Mouse (Mus musculus) natural killer cell, adult 2 months (primary cell): ENCODE data around the gene Rangap1.
"Not testable (repeated sequence)": the region's sequence is repeated elsewhere in the genome, so short reads cannot be mapped to it uniquely, and the experiment has no call there.

Source experiments
- DNase-seq, 2 experiments: peaks; one replicate each; pipeline ENCODE4 v3.0.0; 2022; ENCODE audit warnings: low spot score in 2 of 2

Gene Rangap1

DNA sequence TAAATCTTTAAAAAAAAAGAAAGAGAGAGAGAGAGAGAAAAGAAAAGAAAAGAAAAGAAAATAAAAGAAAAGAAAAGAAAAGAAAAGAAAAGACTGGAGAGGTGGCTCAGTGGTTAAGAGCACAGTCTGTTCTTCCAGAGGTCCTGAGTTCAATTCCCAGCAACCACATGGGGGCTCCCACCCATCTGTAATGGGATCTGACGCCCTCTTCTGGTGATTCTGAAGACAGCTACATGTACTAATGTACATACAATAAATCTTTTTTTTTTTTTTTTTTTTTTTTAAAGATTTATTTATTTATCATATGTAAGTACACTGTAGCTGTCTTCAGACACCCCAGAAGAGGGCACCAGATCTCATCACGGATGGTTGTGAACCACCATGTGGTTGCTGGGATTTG lies 3.0 kb downstream of the Rangap1 start:
- DNase-seq, result not testable (repeated sequence)

DNA sequence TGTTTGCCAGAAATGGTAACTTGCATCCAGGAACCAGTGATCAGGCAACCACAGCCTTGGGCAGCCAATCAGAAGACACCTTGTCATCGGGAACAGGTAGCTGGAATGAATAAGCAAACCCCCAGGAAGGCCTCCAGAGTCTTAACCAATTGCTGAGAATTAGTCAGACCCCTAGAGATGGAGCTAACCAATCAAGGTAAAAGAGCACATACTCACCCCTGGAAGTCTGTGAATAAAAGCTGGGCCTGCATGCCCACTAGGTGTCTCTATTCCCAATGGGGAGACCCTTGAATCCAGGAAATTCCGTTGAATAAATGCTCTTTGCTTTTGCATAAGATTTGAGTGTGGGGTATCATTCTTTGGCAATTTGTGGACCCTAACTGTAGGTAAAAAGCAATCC lies 5.4 kb downstream of the Rangap1 start:
- DNase-seq, result no peak

DNA sequence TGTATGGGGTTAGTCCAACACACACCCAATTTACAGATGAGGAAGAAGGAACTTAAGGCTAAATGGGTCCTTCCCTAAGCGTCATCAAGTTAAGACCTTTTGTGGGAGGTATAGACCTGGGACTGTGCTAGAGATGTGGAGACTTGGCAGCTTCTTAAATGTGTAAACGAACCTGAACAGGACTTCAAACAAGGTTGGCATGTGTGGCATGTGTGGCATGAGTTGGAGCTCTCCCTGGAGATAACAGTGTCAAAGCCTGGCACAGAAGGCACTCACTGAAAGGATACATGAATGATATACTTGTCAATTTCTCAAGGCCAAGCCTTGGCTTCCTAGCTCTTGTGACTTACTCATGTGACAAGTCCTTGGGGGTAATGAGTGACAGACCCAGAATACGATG lies 6.0 kb downstream of the Rangap1 start:
- DNase-seq, result no peak

DNA sequence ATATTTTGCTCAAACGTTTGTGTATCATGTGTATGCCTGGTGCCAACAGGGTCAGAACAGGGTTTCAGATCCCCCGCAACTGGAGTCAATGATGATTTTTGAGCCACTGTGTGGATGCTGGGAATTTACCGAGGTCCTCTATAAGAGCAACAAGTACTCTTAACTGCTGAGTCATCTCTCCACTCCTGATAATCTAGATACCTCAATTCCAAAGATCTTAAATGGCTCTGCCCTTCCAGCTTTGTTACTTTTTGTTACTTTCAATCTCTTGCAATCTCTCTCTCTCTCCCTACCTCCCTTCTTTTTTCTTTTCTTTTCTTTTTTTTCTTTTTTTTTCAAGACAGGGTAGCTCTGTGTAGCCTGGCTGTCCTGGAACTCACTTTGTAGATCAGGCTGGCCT lies 10.3 kb downstream of the Rangap1 start:
- no peak for DNase-seq

DNA sequence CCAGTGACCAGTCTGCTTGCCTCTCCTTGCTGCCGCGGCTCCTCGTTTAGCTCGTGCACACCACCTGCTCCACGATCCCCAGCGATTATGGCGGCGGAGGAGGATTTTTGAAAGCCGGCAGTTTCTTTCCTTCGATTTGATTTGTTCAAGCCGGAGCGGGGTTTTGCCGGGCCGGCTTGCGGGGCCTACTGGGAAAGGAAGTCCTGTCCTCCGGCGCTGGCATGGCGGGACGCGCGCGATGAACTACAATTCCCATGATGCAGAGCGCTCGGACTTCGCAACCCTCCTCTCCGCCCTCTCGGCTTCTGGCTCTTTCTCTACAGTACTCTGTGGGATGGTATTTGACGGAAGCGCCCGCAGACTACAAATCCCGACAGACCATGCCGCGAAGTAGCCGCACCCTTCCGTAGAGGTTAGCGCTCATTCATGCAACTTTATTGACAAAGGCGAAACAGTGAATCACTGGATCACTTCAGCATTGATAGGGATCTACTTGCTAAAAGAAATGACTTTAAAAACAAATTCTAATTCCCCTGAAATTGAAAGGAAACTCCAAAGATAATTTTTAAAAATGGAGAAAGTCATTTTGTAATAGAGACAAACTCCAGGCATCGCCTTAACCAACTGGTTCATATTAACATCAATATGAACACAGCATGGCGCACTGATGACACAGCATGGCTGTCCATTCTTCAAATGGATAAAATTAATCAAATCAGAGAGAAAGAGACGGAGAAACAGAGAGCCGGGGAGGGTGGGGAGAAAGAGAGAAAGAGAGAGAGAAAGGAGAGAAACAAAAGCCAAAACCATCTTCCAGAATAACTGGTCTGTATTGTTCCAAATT lies 15.3 kb downstream of the Rangap1 start:
- DNase-seq, result peak; percentile 97 to 98

DNA sequence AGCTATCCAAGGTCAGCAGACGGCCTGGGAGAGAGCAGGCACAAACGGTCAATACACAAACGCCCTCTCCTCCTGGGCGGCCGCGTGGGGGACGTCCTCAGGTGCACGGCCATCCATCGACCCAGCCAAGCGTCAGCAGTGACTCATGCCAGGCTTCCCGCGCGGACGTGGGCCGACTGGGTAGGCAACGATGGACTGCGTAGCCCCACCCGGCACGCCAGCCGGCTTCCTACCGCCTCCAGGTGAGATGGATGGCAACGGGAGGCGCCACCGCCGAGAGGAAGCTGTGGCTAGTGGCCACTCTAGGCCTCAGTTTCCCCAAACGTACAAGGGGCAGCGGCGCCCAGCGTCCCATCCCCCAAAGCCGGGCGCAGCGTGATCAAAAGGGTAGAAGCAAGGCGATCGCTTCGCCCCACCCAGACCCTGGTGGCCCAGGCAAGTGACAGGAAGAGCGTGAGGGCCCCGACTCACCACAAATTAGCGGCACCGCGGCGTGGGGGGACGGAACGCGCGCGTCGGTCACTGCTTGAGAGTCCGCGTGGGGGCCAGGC lies 16.0 kb downstream of the Rangap1 start:
- DNase-seq, result peak; percentile 32 to 42

DNA sequence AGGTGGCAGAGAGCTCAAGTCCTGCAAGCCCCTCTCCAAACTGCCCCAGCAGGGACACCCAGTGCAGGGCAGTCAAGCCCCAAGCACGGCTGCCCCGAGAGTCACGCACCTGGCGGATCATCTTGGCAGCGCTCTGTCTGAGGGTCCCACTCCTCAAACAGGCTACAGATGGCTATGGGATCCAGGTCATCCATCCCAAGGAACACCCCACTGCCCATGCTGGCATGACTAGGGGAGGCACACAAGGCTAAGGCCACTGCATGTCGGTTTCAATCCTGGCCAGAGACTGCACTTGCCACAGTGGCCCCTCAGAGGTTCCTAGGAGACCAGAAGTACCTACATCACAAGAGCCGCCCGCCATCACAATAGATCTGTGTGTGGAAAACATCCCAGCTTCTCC lies 19.4 kb downstream of the Rangap1 start:
- DNase-seq, result no peak

DNA sequence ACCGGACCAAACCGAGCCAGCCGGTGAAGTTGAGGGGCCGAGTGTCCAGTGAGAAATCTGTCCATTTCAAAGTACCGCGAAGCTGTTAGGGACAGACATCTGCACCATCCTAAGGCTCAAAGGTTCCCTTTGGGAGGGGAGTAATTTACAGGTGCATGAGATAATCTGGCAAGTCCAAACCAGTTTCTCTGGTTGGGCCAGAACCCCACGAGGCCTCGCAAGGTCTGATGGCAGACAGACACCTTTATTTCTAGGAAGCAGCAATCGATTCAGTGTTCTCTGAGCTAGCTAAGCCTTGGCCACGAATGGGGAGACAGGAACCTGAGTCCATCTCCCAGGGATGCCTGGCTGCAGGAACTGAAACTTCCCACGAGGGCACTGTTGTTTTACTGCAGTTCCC lies 21.7 kb downstream of the Rangap1 start:
- no peak for DNase-seq

DNA sequence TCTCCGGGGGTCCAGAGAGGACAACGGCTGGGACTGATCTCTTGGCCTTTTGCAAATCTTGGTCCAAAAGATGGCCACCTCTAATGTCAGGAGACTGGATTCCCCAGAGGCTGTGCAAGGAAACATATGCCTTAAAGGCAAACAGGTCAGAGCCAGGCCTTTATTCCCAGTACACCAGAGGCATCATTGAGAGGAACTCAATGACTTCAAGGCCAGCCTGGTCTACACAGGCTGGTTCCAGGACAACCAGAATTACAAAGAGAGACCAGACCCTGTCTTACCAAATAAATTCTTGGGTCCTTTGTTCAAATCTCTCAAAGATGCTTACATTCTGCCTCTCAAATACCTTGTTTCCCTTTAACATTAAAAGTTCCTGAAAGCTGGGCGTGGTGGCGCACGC lies 23.0 kb downstream of the Rangap1 start:
- no peak for DNase-seq

DNA sequence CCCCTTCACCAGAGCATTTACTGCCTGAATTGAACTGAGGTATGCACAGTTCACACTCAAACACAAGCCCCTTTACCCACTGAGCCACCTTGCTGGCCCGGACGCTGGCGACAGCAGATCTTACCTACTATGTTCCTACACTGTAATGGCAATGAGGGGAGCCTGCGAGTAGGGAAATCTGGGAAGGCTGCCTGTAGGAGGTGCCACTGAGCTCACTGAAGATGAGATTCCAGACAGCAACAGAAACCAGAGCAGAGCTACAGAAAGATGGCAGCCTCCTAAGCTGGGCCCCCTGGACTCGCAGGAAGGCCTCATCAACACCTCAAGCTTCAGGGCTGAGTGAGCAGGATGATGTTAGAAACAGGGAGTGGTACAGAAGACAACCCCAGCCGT lies 26.2 kb downstream of the Rangap1 start:
- no peak for DNase-seq

DNA sequence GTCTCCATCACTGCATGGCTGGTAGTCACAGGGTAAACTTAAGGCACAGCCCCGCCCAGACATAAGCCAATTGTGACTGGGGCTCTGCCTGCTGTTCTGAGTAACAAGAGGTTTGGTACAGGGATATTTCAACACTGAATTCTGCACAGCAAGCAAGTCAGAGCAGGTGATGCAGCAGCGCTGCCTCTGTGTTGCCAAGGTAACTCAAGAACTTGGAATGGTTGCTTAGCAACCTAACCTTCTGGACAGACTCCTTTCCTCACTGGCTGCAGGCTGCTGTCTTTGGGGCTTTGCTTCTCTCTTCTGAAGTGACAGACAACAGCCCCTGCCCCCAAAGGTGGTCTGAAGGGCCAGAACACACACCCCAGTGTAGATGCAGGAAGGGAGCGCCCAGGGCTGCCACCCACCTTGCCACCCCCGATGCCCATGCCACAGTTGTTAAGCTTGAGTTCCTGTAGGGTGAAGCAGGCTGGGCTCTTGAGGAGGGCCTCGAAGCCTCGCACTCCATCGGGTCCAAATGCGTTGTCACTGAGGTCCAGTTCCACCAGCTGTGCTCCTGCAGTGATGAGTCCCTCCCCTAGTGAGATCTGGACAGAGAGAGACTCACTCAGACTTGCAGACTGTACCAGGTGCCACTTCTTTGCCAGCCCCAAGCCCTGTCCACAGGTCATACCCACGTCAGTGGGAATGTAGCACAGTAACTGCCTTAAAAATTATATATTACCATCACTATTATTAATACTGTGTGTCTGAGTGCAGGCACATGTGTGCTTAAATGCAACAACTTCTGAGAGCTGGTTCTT lies 26.8 kb downstream of the Rangap1 start:
- DNase-seq, result no peak

DNA sequence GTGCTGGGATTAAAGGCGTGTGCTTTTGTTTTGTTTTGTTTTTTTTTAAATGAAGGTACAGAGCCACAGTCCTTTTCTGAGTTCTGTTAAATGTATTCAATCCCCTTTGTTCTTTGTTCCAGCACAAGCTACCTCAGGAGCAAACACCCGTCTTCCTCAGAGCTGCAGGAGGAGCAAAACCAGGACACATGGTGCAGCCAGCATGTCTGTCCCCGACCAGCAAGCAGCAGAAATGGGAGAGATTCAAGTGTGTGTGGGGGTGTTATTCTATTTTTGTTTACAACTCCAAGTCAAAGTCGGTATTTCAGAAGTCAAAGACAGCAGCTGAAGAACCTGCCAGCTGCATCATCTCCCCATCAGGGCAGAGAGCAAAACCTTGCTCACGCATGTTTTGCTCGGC lies 31.6 kb downstream of the Rangap1 start:
- DNase-seq, result no peak

DNA sequence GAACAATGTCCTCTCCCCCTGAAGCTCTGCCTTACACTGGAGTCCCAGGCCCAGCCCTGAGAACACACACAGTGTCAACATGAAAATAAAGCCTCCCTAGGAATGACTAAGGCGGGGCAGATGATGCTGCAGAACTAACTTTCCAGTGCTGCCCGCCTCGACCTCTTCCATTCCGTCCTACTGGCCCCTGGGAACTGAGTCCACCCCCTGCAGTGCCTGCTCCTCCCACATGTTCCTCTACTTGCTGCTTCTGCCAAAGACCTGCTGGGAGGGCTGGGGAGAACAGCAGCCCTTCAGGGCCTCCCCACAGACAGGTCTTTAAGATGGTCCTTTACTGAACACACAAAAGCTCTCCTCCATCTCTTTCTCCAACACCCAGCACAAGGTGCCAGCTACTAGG lies 34.5 kb downstream of the Rangap1 start:
- no peak for DNase-seq

DNA sequence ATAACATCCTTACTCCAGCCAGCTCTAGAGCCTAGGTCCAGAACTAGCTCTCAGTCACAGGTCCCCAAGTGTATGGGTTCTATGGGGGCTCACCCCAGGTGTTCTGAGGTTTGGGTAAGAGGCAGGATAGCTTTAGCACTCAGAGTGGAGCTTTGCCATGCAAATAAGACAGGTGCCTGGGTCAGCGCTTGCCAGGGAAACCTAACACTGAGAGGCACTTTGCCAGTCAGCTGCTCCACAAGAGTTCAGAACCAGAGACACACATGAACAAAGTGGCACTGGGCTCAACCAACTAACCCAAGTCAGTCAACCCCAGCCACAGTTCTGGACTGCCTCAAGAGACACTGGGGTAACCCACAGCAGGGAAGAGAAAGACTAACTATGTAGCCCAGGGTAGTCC lies 35.6 kb downstream of the Rangap1 start:
- DNase-seq, result no peak

DNA sequence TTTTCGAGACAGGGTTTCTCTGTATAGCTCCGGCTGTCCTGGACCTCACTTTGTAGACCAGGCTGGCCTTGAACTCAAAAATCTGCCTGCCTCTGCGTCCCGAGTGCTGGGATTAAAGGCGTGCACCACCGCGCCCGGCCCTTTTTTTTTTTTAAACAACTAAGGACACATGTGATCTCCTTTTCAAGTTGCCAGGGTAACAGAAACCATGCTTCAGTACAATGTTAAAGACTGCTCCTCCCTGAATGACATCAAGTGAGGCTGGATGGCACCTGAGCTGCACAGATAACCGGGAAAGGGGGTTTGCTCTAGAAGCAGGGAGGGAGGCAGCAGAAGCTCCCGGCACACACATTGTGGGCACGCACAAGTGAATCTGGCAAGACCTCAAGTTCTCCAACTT lies 36.3 kb downstream of the Rangap1 start:
- DNase-seq, result no peak

DNA sequence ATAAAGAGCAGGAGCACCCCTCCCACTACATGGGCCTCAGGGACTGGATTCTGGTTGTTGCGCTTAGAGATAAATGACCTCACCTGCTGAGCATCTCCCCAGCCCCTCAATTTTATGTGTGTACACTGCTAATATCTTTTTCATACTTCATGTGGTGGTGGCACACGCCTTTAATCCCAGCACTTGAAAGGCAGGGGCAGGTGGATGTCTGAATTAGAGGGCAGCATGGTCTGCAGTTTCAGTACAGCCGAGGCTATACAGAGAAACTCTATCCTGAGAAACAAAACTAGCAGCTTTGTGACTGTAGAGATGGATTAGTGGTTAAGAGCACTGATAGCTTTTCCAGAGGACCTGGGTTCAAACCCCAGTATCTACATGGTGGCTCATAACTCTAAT lies 42.2 kb downstream of the Rangap1 start:
- DNase-seq, result no peak

DNA sequence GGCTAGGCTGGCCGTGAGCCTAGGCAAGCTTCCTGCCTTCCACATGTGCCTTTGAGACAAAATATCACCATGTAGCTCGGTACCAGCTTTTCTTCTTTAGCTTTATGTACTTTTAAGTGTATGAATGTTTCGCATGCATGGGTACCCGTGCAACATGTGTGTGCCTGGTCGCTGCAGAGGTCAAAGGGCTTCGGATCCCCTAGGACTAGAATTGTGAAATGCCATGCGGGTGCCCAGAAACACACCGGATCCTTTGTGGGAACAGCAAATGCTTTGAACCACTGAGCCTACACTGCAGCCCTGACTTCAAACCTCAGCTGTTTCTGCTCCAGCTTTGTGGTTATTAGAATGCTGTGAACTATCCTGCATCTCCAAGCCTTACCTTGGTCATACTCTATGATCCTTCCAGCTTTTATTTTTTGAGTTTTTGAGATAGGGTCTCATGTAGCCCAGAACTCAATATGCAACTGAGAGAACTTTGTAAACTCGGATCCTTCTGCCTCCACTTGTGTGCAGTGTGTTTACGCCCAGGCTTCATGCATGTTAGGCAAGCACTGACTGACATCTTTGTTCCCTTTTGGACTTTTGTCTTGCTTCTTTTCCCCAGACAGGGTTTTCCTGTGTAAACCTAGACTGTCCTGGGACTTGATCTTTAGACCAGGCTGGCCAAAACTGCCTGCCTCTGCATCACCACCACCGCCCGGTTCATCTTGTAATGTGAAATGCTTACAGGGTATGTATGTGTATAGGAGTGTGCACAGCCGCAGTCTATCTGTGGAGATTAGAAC lies 42.8 kb downstream of the Rangap1 start:
- DNase-seq, result no peak

DNA sequence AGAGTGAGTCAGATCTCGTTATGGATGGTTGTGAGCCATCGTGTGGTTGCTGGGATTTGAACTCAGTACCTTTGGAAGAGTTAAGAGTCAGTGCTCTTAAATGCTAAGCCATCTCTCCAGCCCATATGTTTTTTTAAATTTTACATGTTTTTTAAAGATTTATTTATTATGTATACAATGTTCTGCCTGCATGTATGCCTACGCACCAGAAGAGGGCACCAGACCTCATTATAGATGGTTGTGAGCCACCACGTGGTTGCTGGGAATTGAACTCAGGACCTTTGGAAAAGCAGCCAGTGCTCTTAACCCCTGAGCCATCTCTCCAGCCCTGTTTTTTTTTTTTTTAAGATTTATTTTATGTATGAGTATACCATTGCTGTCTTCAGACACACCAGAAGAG lies 44.0 kb downstream of the Rangap1 start:
- not testable (repeated sequence) for DNase-seq

DNA sequence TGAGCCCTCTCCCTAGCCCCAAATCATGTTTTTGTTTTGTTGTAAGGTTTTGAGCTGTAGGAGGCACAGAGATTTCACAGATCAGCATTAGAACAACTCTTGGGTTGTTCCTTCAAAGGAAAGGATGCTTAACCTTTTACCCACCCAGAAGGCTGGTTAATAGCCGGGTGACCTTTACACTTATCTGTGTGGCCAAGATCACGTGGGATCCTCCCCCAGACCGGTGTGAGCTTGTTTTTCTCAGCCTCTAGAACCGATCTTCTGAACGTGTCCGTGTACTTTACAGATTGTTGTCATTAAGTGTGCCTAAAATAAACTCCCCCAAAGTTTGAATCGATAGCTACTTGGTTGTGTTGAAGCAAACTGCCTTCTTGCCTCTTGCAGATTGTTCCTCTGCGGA lies 44.7 kb downstream of the Rangap1 start:
- DNase-seq, result no peak

DNA sequence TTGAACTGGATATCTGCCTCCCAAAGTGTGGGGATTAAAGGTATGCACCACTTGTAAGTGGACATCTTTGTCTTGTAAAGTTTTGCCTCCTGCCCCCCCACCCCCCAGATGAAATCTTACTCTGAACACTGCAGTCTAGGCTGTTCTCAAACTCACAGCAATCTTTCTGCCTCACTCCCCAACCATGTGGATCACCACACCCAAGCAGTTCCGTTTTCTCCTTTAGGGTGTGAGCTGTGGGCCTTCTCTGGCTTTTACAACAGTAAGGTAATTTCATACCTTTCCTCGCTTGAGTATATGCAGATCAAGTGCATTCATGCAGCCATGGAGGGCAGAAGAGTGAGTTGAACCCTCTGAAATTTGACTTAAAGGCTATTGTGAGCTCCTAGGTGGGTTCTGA lies 45.2 kb downstream of the Rangap1 start:
- no peak for DNase-seq

DNA sequence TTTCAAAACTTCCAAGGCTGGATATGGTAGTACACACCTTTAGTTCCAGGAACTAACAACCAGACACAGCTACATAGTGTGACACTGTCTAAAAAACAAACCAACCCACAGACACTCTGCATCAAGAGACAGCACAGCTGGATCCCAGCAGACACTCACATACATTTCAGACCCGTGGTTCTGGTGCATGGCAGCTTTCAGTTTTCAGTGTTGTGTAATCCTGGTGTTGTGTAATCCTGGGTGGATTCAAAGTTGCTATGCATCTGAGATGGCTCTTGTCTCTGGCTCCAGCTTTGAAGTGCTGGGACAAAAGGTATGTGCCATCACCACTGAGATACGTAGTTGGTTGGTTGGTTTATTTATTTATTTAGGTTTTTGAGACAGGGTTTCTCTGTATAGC lies 46.8 kb downstream of the Rangap1 start:
- no peak for DNase-seq

DNA sequence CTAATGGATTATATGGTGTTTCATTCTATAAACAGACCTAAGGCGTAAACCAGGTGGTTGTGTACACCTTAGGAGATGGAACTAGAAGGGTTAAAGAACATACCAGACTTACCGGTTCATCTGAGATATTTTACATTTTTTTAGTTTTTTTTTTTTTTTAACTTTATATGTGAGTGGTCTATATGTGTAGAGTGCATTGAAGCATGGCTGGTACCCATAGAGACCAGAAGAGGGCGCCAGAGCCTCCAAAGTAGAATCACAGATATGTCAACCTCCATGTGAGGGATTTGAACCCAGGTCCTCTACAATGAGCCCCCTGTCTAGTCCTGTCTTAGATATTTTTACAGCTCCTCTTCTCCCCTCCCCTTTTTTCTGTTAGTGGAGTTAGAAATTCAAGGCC lies 47.5 kb downstream of the Rangap1 start:
- peak in 1 of 2 experiments; percentile 44 for DNase-seq
